Comparison of ENCODE assay signal across 8 mouse cellular contexts in the genomic region with DNA sequence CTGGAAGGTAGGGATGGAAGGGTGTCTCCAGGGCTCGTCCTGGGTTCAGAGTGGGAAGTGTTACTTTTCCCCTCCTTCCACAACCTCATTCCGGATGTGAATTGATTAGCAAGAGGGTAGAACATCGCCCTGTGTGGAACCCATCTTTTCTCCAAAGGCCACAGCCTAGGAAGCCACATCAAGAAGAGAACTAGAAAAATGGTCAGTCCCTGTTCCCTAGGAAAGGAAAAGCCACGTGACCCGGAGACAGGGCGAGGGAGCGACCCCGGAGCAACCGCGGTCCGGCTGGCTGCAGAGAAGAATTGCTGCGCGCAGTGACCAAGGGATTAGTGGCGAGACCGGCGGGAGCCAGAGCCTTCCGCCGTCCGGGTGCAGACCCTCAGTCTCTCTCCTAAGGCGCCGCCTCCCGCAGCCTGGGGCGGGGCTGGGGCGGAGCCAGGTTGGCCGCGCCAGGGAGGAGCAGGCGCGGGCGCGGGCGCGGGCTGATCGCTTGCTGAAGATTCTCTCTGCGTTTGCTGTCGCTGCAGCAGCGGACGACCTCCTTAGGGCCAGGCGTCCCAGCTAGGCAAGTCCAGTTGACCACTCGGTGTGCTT. TPM values are rescaled to one million over a fixed set of nuclear protein-coding genes. Genes with fewer than 3 reads are reported as not detected.
DNase-seq lines count a peak whose midpoint lies in the region; ATAC-seq lines count a peak whose summit lies in the region.

A gene (plus strand): TSS at position 489 of the 594 bp plus-strand sequence.

- no peaks in the 10 kb centered on the region for H3K4me1 ChIP-seq in lung, embryonic 16.5 days (replicated peaks; ENCODE audit: control insufficient read depth, insufficient read depth, low read length)

- peak within 1 kb of the TSS; percentile 80 for H3K9ac ChIP-seq in lung, embryonic 16.5 days (ENCODE audit: low read length)

- DNase-seq in WW6 (ENCODE audit: low read depth, low spot score), result peak; percentile 34
- DNase-seq in cerebellum, adult 9-11 months, result peak; percentile 47
- DNase-seq in frontal cortex, postnatal 10 days (ENCODE audit: low spot score in 2 of 2), result peak; percentile 48 to 61
- DNase-seq in layer of hippocampus, postnatal 10 days (ENCODE audit: low spot score in 2 of 2), result peak; percentile 59 to 80
- peak; percentile 91 for DNase-seq in retina, postnatal 1 day
- no peak for DNase-seq in natural killer cell, adult 2 months (ENCODE audit: low spot score in 2 of 2)

- H3K4me3 ChIP-seq in lung, embryonic 16.5 days (ENCODE audit: low read length), result peak within 1 kb of the TSS; percentile 64

- WGBS in lung, embryonic 16.5 days, result 4% methylated on average over 28 of the region's 39 CpGs

- peak within 1 kb of the TSS; percentile 52 for H3K4me2 ChIP-seq in lung, embryonic 16.5 days (ENCODE audit: low read depth, low read length)

- no peaks in the 10 kb centered on the region for H3K27me3 ChIP-seq in lung, embryonic 16.5 days (ENCODE audit: control insufficient read depth, insufficient read depth, low read depth, low read length)

- peak within 1 kb of the TSS; percentile 88 for H3K27ac ChIP-seq in lung, embryonic 16.5 days (ENCODE audit: low read length)

- H3K9me3 ChIP-seq in lung, embryonic 16.5 days (ENCODE audit: control insufficient read depth, low read length), result no peaks in the 10 kb centered on the region

- ATAC-seq in hematopoietic stem cell, adult 5-6 weeks (replicated peaks in 1 of 2; ENCODE audit: insufficient read depth in 1 of 2, low FRiP score in 2 of 2, low TSS enrichment in 1 of 2, low read depth in 1 of 2, poor library complexity in 2 of 2, severe bottlenecking in 2 of 2), result peak; percentile 48 to 62; a peak in 2 of 4 replicates
- ATAC-seq in lung, embryonic 16.5 days (ENCODE audit: low read depth), result peak; percentile 98

- H3K36me3 ChIP-seq in lung, embryonic 16.5 days (ENCODE audit: control insufficient read depth, insufficient read depth, low read length), result no peaks in the 10 kb centered on the region

RNA-seq across cellular contexts. Expression of the gene that starts here (rescaled TPM):
- not detected in 2 replicates for total RNA-seq in hematopoietic stem cell, adult 5-6 weeks (2017)
- total RNA-seq in layer of hippocampus, postnatal 10 days (2021), result 10 to 100 TPM; 71.2 to 76.3 TPM
- polyA plus RNA-seq in lung, embryonic 16.5 days (2015; fragmentation: Nextera tagmentation; extraction: Ambion mirVana), result 17.9 and 22.6 TPM in 2 replicates

Comparison
In these comparisons a context has a peak if more than half of its experiments do, and no peak if none do; other contexts are left out.
1. RNA of the gene that starts here (total RNA-seq): 71.2 to 76.3 TPM in layer of hippocampus, postnatal 10 days; not detected in hematopoietic stem cell, adult 5-6 weeks; every median in the first group is over 10 times any median in the second.
2. Peak in ATAC-seq in hematopoietic stem cell, adult 5-6 weeks; RNA of the gene not detected or under 1 TPM.
3. DNase-seq: peak in WW6 (single experiment), cerebellum, adult 9-11 months (single experiment), frontal cortex, postnatal 10 days (2 of 2), layer of hippocampus, postnatal 10 days (2 of 2) and retina, postnatal 1 day (single experiment); none in natural killer cell, adult 2 months (0 of 2).